Mouse (Mus musculus) megakaryocyte progenitor cell, adult 5-6 weeks (primary cell): ENCODE results near the gene Dnajc11. TPM values are rescaled to one million over a fixed set of nuclear protein-coding genes. Genes with fewer than 3 reads are reported as not detected.

Source experiments
- ATAC-seq: replicated peaks from 2 replicates; pipeline ENCODE4 v1.8.0; 2016; ENCODE audit warnings: mild to moderate bottlenecking, moderate TSS enrichment, inconsistent platforms; ENCODE audit not compliant: poor library complexity
- total RNA-seq, 2 experiments: library from RNA; stranded (forward) in 1 of 2; stranded (reverse) in 1 of 2; fragments of 157-497, 149-512 nt in 1 of 2; fragments of 200-1000 nt in 1 of 2; gene quantifications; 2 replicates each; pipeline versions ENCODE4 v1.2.3 to v1.2.4; 2015 to 2017

The Dnajc11 gene
- total RNA-seq (2015) (35.5 and 45.2 TPM in 2 replicates), total RNA-seq (2017) (89.2 and 106 TPM in 2 replicates)

- ATAC-seq, result peak; percentile 88
These were observed at the start of gene Dnajc11 for GRCm38 (mm10) chr4:151933505-151934214. Dnajc11 (plus strand) TSS chr4:151933691.

GRCm38 (mm10) chr4:151893241-151893640 lies 40.2 kb upstream of the Dnajc11 start:
- 0 out of 2 replicates have a peak, but pooled peaks have one; percentile 14 for ATAC-seq

- no peak for ATAC-seq
These were observed 38.6 kb upstream of the Dnajc11 start for GRCm38 (mm10) chr4:151894926-151895325.

GRCm38 (mm10) chr4:151895624-151896023 lies 37.9 kb upstream of the Dnajc11 start:
- ATAC-seq, result no peak

GRCm38 (mm10) chr4:151897069-151897617 lies 36.3 kb upstream of the Dnajc11 start:
- ATAC-seq, result no peak

GRCm38 (mm10) chr4:151898600-151899245 lies 34.8 kb upstream of the Dnajc11 start:
- no peak for ATAC-seq

- peak; percentile 48 for ATAC-seq
These were observed 33.6 kb upstream of the Dnajc11 start for GRCm38 (mm10) chr4:151899707-151900384.

GRCm38 (mm10) chr4:151900735-151901134 lies 32.8 kb upstream of the Dnajc11 start:
- no peak for ATAC-seq

GRCm38 (mm10) chr4:151901422-151901821 lies 32.1 kb upstream of the Dnajc11 start:
- peak; percentile 52 for ATAC-seq

GRCm38 (mm10) chr4:151902046-151902688 lies 31.3 kb upstream of the Dnajc11 start:
- ATAC-seq, result no peak

- ATAC-seq, result peak; percentile 51; the same call in 1 of the 2 replicates
These were observed 30.7 kb upstream of the Dnajc11 start for GRCm38 (mm10) chr4:151902689-151903241.

- peak; percentile 62 for ATAC-seq
These were observed 29.4 kb upstream of the Dnajc11 start for GRCm38 (mm10) chr4:151904098-151904497.

- no peak for ATAC-seq
These were observed 27.9 kb upstream of the Dnajc11 start for GRCm38 (mm10) chr4:151905621-151906020.

GRCm38 (mm10) chr4:151907577-151908343 lies 25.7 kb upstream of the Dnajc11 start:
- ATAC-seq, result no peak

GRCm38 (mm10) chr4:151908809-151909208 lies 24.7 kb upstream of the Dnajc11 start:
- no peak for ATAC-seq

- no peak for ATAC-seq
These were observed 17.2 kb upstream of the Dnajc11 start for GRCm38 (mm10) chr4:151916271-151916670.

- peak; percentile 61 for ATAC-seq
These were observed 14.2 kb upstream of the Dnajc11 start for GRCm38 (mm10) chr4:151919135-151919840.

GRCm38 (mm10) chr4:151919900-151920643 lies 13.4 kb upstream of the Dnajc11 start:
- ATAC-seq, result peak; percentile 80
